Mouse (Mus musculus) neutrophil, adult 65 days (primary cell): ENCODE results near the gene Vmn2r46. TPM values are rescaled to one million over a fixed set of nuclear protein-coding genes. Genes with fewer than 3 reads are reported as not detected.

Experiments
- total RNA-seq: library from RNA; stranded (reverse); gene quantifications from 2 replicates; pipeline ENCODE4 v1.2.4, GENCODE M21; 2023

Gene Vmn2r46
- total RNA-seq, result not detected in 2 replicates

GRCm38 (mm10) chr7:9770471-9770870 is at the start of gene Vmn2r46:
Gene Vmn2r46 (minus strand): TSS chr7:9770571.

Other genes starting within 250 kb of the Vmn2r46 start
- gene Vmn2r47, start 70.8 kb upstream of the Vmn2r46 start, total RNA-seq, result not detected in 2 replicates
- not detected in 2 replicates for gene Vmn2r48, start 183.0 kb upstream of the Vmn2r46 start, total RNA-seq
- not detected in 2 replicates for gene Vmn2r49, start 221.7 kb upstream of the Vmn2r46 start, total RNA-seq